Mouse (Mus musculus): Measurements from ENCODE around the gene Zfp931. TPM values are rescaled to one million over a fixed set of nuclear protein-coding genes. Genes with fewer than 3 reads are reported as not detected.

Zfp931 gene
- 106 TPM for polyA plus RNA-seq (2014; fragmentation: Illumina TruSeq; extraction: RNeasy Lipid Tissue Mini Kit (QIAGEN cat#74804))

GRCm38 (mm10) chr2:178078166-178078717 lies at the start of gene Zfp931:
Gene Zfp931 (minus strand): TSS chr2:178078476.

DNA sequence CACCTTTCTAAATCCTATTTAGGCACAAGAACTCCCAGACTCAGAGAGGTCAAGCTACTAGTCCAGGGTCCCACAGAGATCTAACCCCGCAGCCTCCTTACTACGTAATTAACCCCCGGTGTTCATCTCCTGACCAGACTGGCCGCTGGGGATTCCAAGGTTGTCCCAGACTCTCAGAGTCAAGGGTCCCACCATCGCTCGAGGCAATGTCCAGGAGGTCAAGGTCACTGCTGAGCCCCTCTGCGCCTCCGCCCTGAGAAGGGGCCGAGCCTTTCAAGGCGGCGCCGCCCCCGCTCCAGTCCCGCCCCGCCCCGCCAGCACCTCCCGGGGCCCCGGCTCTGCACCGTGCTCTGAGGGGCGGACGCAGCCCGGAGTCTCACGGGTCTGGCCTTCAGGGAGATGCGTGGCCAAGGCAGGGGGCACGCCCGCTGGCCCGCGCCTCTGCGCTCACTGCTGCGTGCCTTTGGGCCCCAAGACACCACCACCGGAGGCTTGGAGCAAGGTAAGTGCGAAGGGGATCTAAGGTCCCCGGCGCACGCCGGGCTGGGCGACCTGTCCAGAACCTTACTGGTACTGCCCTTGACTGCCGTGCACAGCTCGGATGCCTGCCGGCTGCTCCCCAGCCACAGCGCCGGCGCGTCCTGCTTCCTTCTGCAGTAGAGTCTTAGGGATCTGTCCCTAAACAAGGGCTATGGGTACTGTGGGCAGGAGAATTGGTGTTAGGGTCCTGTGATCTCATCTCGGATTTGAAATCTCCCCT lies 40.7 kb upstream of the Zfp931 start, which contains the start of gene Phactr3:
Phactr3 (plus strand) TSS at position 175 of the 760 bp plus-strand sequence.

GRCm38 (mm10) chr2:178023011-178023611 lies 55.2 kb downstream of the Zfp931 start, which contains the start of gene Zfp971:
Gene Zfp971 (plus strand): TSS chr2:178023284.

Other genes starting within 250 kb of the Zfp931 start
- gene Gm14325, start 238.1 kb downstream of the Zfp931 start, polyA plus RNA-seq (2014; fragmentation: Illumina TruSeq; extraction: RNeasy Lipid Tissue Mini Kit (QIAGEN cat#74804)): 145 TPM
- 10.0 TPM for gene Gm14327, start 181.4 kb downstream of the Zfp931 start, polyA plus RNA-seq (2014; fragmentation: Illumina TruSeq; extraction: RNeasy Lipid Tissue Mini Kit (QIAGEN cat#74804))
- not detected for gene Zfp972, start 152.9 kb downstream of the Zfp931 start, polyA plus RNA-seq (2014; fragmentation: Illumina TruSeq; extraction: RNeasy Lipid Tissue Mini Kit (QIAGEN cat#74804))
- 93.3 TPM for gene Gm14326, start 121.2 kb downstream of the Zfp931 start, polyA plus RNA-seq (2014; fragmentation: Illumina TruSeq; extraction: RNeasy Lipid Tissue Mini Kit (QIAGEN cat#74804))
- gene Zfp971, start 55.2 kb downstream of the Zfp931 start, polyA plus RNA-seq (2014; fragmentation: Illumina TruSeq; extraction: RNeasy Lipid Tissue Mini Kit (QIAGEN cat#74804)): 111 TPM
- gene Phactr3, start 40.5 kb upstream of the Zfp931 start, polyA plus RNA-seq (2014; fragmentation: Illumina TruSeq; extraction: RNeasy Lipid Tissue Mini Kit (QIAGEN cat#74804)): 0.88 TPM

Data from ovary, adult 10 weeks (tissue).